Mouse (Mus musculus) neutrophil, adult 65 days (primary cell): ENCODE data around the gene Lamb2. TPM values are rescaled to one million over a fixed set of nuclear protein-coding genes. Genes with fewer than 3 reads are reported as not detected.

Source experiments
- total RNA-seq: library from RNA; stranded (reverse); gene quantifications from 2 replicates; pipeline ENCODE4 v1.2.4, GENCODE M21; 2023

The Lamb2 gene
- total RNA-seq, result 0.44 and 0.79 TPM in 2 replicates

GRCm38 (mm10) chr9:108479721-108480351, at the start of gene Lamb2:
TSS of gene Lamb2 (plus strand) at chr9:108479736.

GRCm38 (mm10) chr9:108436182-108436581, 43.4 kb upstream of the Lamb2 start, which contains the start of gene BC048562:
TSS of gene BC048562 (plus strand) at chr9:108436482.

GRCm38 (mm10) chr9:108460319-108461178, 19.0 kb upstream of the Lamb2 start, which contains the start of gene Ccdc71:
TSS of gene Ccdc71 (plus strand) at chr9:108460527.

GRCm38 (mm10) chr9:108461181-108461631, 18.3 kb upstream of the Lamb2 start, which contains the start of gene Klhdc8b:
TSS of gene Klhdc8b (minus strand) at chr9:108461581.

GRCm38 (mm10) chr9:108490559-108491285, 11.2 kb downstream of the Lamb2 start, which contains the start of gene Usp19:
TSS of gene Usp19 (plus strand) at chr9:108490602.

GRCm38 (mm10) chr9:108507619-108508434, 28.3 kb downstream of the Lamb2 start, which contains the start of gene Qars:
TSS of gene Qars (plus strand) at chr9:108507706.

GRCm38 (mm10) chr9:108516380-108517251, 37.1 kb downstream of the Lamb2 start, which contains the start of gene Qrich1:
TSS of gene Qrich1 (plus strand) at chr9:108516806.

Other genes starting within 250 kb of the Lamb2 start
- gene Dag1, start 215.8 kb upstream of the Lamb2 start, total RNA-seq, result 4.5 and 4.8 TPM in 2 replicates
- gene Nicn1, start 189.3 kb upstream of the Lamb2 start, total RNA-seq, result 0.75 and 1.5 TPM in 2 replicates
- gene Amt, start 182.9 kb upstream of the Lamb2 start, total RNA-seq, result not detected in 2 replicates
- 447 and 476 TPM in 2 replicates for gene Rhoa, start 173.6 kb upstream of the Lamb2 start, total RNA-seq
- gene Tcta, start 173.6 kb upstream of the Lamb2 start, total RNA-seq, result 10.6 and 11.2 TPM in 2 replicates
- 1,218 and 1,262 TPM in 2 replicates for gene Gpx1, start 140.8 kb upstream of the Lamb2 start, total RNA-seq
- gene Usp4, start 131.9 kb upstream of the Lamb2 start, total RNA-seq, result 127 and 168 TPM in 2 replicates
- gene 1700102P08Rik, start 86.9 kb upstream of the Lamb2 start, total RNA-seq, result 1.1 and 1.5 TPM in 2 replicates
- not detected in 2 replicates for gene Ccdc36, start 51.3 kb upstream of the Lamb2 start, total RNA-seq
- not detected in 2 replicates for gene BC048562, start 43.3 kb upstream of the Lamb2 start, total RNA-seq
- 9.9 and 10.5 TPM in 2 replicates for gene Ccdc71, start 19.2 kb upstream of the Lamb2 start, total RNA-seq
- gene Klhdc8b, start 18.2 kb upstream of the Lamb2 start, total RNA-seq, result 0.59 and 1.6 TPM in 2 replicates
- 228 and 301 TPM in 2 replicates for gene Usp19, start 10.9 kb downstream of the Lamb2 start, total RNA-seq
- 107 and 121 TPM in 2 replicates for gene Qars, start 28.0 kb downstream of the Lamb2 start, total RNA-seq
- gene Qrich1, start 37.1 kb downstream of the Lamb2 start, total RNA-seq, result 116 and 150 TPM in 2 replicates
- gene Impdh2, start 80.5 kb downstream of the Lamb2 start, total RNA-seq, result 71.0 and 72.2 TPM in 2 replicates
- gene Ndufaf3, start 87.7 kb downstream of the Lamb2 start, total RNA-seq, result 21.4 and 26.7 TPM in 2 replicates
- 23.0 and 31.6 TPM in 2 replicates for gene Dalrd3, start 90.2 kb downstream of the Lamb2 start, total RNA-seq
- gene Wdr6, start 99.0 kb downstream of the Lamb2 start, total RNA-seq, result 2.0 and 3.8 TPM in 2 replicates
- gene P4htm, start 117.9 kb downstream of the Lamb2 start, total RNA-seq, result 0.43 and 0.66 TPM in 2 replicates
- 164 and 261 TPM in 2 replicates for gene Arih2, start 169.7 kb downstream of the Lamb2 start, total RNA-seq
- 26.1 and 28.4 TPM in 2 replicates for gene Slc25a20, start 182.4 kb downstream of the Lamb2 start, total RNA-seq
- gene Prkar2a, start 209.6 kb downstream of the Lamb2 start, total RNA-seq, result 10.8 and 13.2 TPM in 2 replicates